23 mouse cellular contexts compared by ENCODE assay signal in the genomic region with DNA sequence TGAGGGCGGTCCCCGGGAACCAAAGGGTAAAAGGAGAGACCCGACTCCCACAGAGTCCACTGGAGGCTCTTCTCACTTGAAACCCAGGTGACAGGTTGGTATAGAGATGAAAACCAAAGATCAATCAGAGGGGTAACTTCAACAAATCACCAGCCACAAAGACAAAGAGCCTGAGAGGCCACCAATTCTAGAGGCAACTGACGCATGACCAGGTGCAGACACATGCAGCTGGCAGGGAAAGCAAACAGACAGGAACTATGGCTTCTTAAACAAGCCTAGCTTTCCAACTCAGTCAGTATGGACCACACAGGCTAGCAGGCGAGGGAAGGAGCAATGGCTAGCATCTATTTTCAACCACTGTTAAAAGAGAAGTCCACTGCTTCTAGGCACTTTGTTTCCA. TPM values are rescaled to one million over a fixed set of nuclear protein-coding genes. Genes with fewer than 3 reads are reported as not detected.
A peak's percentile ranks its signal among the peaks of the same experiment; 100 is the strongest.
DNase-seq lines count a peak whose midpoint lies in the region; ATAC-seq and TF ChIP-seq lines count a peak whose summit lies in the region.
"Had no signal": no experiment of that assay in that cellular context is flagged by ENCODE, and none has a peak within 500 bp of the region (broad histone marks: within the 10 kb centered on the region; RNA-seq: fewer than 3 reads in every experiment).

No protein-coding gene starts in this region.

- no peaks in the 10 kb centered on the region for H3K9me3 ChIP-seq in midbrain, embryonic 11.5 days (ENCODE audit: control insufficient read depth, low read length)
- no peaks in the 10 kb centered on the region for H3K9me3 ChIP-seq in midbrain, embryonic 14.5 days (ENCODE audit: control insufficient read depth, low read length)
- H3K9me3 ChIP-seq in limb, embryonic 10.5 days (replicated peaks) = peaks cover 3% of the 10 kb centered on the region; the same call in 1 of the 2 replicates
- H3K9me3 ChIP-seq in stomach, postnatal 0 days (ENCODE audit: control insufficient read depth, low read length) = no peaks in the 10 kb centered on the region
- H3K9me3 ChIP-seq: hindbrain, embryonic 12.5 days; hindbrain, embryonic 15.5 days had no signal

- DNase-seq in midbrain, embryonic 11.5 days (ENCODE audit: low spot score, missing footprints) = peak; percentile 79
- DNase-seq in midbrain, embryonic 14.5 days = no peak
- DNase-seq in A20 (ENCODE audit: low read depth, low spot score) = peak; percentile 81
- DNase-seq in thymus, postnatal 0 days (ENCODE audit: low spot score) = peak; percentile 76
- DNase-seq in thymus, postnatal 25 days = peak; percentile 17
- no peak for DNase-seq in limb, embryonic 10.5 days (ENCODE audit: low spot score)
- DNase-seq in stomach, postnatal 0 days (ENCODE audit: low spot score) = no peak
- DNase-seq: adrenal gland, adult 8-10 months; adrenal gland, postnatal 25 days; B cell, adult 2 months; cerebellum, adult 11-12 months; cerebellum, adult 9-10 months; cerebellum, postnatal 14 days; gastrocnemius, adult 2 months; gastrocnemius, postnatal 14 days; heart, adult 11 months had no signal

- H3K4me2 ChIP-seq in midbrain, embryonic 11.5 days = no peak overlapping the region
- H3K4me2 ChIP-seq in midbrain, embryonic 14.5 days (ENCODE audit: low read length) = no peak overlapping the region
- H3K4me2 ChIP-seq in stomach, postnatal 0 days (replicated peaks; ENCODE audit: low read depth) = no peak overlapping the region
- H3K4me2 ChIP-seq: heart, embryonic 11.5 days; hindbrain, embryonic 12.5 days; hindbrain, embryonic 15.5 days had no signal

- no peak for TF ChIP-seq CTCF in stomach, postnatal 0 days (IDR thresholded peaks at IDR 0.05; ENCODE audit: low read depth)

- H3K4me1 ChIP-seq in midbrain, embryonic 11.5 days (ENCODE audit: control insufficient read depth, insufficient read depth, low read length) = no peaks in the 10 kb centered on the region
- no peaks in the 10 kb centered on the region for H3K4me1 ChIP-seq in midbrain, embryonic 14.5 days (ENCODE audit: control insufficient read depth, insufficient read depth, low read length)
- 0 out of 2 replicates have a peak, but pooled peaks cover 4% of the 10 kb centered on the region for H3K4me1 ChIP-seq in limb, embryonic 10.5 days
- no peaks in the 10 kb centered on the region for H3K4me1 ChIP-seq in stomach, postnatal 0 days (replicated peaks; ENCODE audit: control insufficient read depth, insufficient read depth)
- H3K4me1 ChIP-seq: hindbrain, embryonic 12.5 days; hindbrain, embryonic 15.5 days had no signal

- H3K27ac ChIP-seq in midbrain, embryonic 11.5 days (ENCODE audit: low read depth, low read length) = no peak overlapping the region
- no peak overlapping the region for H3K27ac ChIP-seq in midbrain, embryonic 14.5 days (replicated peaks; ENCODE audit: low read depth, low read length)
- no peak overlapping the region; the same call in 1 of the 2 replicates for H3K27ac ChIP-seq in limb, embryonic 10.5 days
- H3K27ac ChIP-seq in stomach, postnatal 0 days (replicated peaks) = no peak overlapping the region
- H3K27ac ChIP-seq: gastrocnemius, adult 2 months; hindbrain, embryonic 12.5 days; hindbrain, embryonic 15.5 days had no signal

- no peak overlapping the region for H3K9ac ChIP-seq in midbrain, embryonic 11.5 days (ENCODE audit: low read length)
- no peak overlapping the region for H3K9ac ChIP-seq in midbrain, embryonic 14.5 days (replicated peaks; ENCODE audit: low read length)
- H3K9ac ChIP-seq in stomach, postnatal 0 days (ENCODE audit: low read length) = no peak overlapping the region
- H3K9ac ChIP-seq: hindbrain, embryonic 12.5 days; hindbrain, embryonic 15.5 days had no signal

- ATAC-seq in midbrain, embryonic 11.5 days (ENCODE audit: low FRiP score) = no peak
- ATAC-seq in midbrain, embryonic 14.5 days (ENCODE audit: low FRiP score, low TSS enrichment) = no peak
- ATAC-seq in erythroblast, adult 5-6 weeks (replicated peaks; ENCODE audit: low FRiP score, poor library complexity, severe bottlenecking) = no peak
- ATAC-seq in stomach, postnatal 0 days (ENCODE audit: low FRiP score, low TSS enrichment) = no peak
- ATAC-seq: activated CD4-positive, CD25-positive, alpha-beta regulatory T cell, adult 4 months; forebrain, embryonic 14.5 days had no signal

- H3K4me3 ChIP-seq in midbrain, embryonic 11.5 days (ENCODE audit: low read depth, low read length) = no peak overlapping the region
- H3K4me3 ChIP-seq in midbrain, embryonic 14.5 days (replicated peaks; ENCODE audit: low read depth, low read length) = no peak overlapping the region
- H3K4me3 ChIP-seq in limb, embryonic 10.5 days = no peak overlapping the region
- no peak overlapping the region for H3K4me3 ChIP-seq in stomach, postnatal 0 days (ENCODE audit: low read depth, low read length)
- H3K4me3 ChIP-seq: gastrocnemius, adult 2 months; hindbrain, embryonic 12.5 days; hindbrain, embryonic 15.5 days had no signal

- H3K27me3 ChIP-seq in midbrain, embryonic 11.5 days (ENCODE audit: control insufficient read depth, insufficient read depth, low read length) = no peaks in the 10 kb centered on the region
- H3K27me3 ChIP-seq in midbrain, embryonic 14.5 days (ENCODE audit: control insufficient read depth, insufficient read depth, low read length) = no peaks in the 10 kb centered on the region
- H3K27me3 ChIP-seq in limb, embryonic 10.5 days (ENCODE audit: low read depth, poor library complexity, severe bottlenecking) = no peaks in the 10 kb centered on the region
- H3K27me3 ChIP-seq in stomach, postnatal 0 days (ENCODE audit: control insufficient read depth, insufficient read depth, low read length) = no peaks in the 10 kb centered on the region
- H3K27me3 ChIP-seq: CH12.LX; hindbrain, embryonic 12.5 days; hindbrain, embryonic 15.5 days had no signal

- no peaks in the 10 kb centered on the region for H3K36me3 ChIP-seq in midbrain, embryonic 11.5 days (ENCODE audit: control insufficient read depth, insufficient read depth, low read length)
- H3K36me3 ChIP-seq in midbrain, embryonic 14.5 days (ENCODE audit: control insufficient read depth, insufficient read depth, low read length) = no peaks in the 10 kb centered on the region
- H3K36me3 ChIP-seq in limb, embryonic 10.5 days = no peaks in the 10 kb centered on the region
- H3K36me3 ChIP-seq in stomach, postnatal 0 days (ENCODE audit: control insufficient read depth, insufficient read depth, low read length) = no peaks in the 10 kb centered on the region
- H3K36me3 ChIP-seq: hindbrain, embryonic 12.5 days; hindbrain, embryonic 15.5 days had no signal

- no peak for TF ChIP-seq EP300 in stomach, postnatal 0 days (optimal IDR thresholded peaks at IDR 0.05)

- 83% methylated on average over 5 of the region's 5 CpGs for WGBS in midbrain, embryonic 11.5 days
- WGBS in midbrain, embryonic 14.5 days = 84% methylated on average over 5 of the region's 5 CpGs
- WGBS in limb, embryonic 10.5 days = 81% methylated on average over 5 of the region's 5 CpGs
- 64% methylated on average over 5 of the region's 5 CpGs for WGBS in stomach, postnatal 0 days

RNA-seq across cellular contexts. Expression of a gene that starts 10.8 kb away (rescaled TPM):
- polyA plus RNA-seq in midbrain, embryonic 11.5 days (2014; fragmentation: Nextera tagmentation; extraction: Ambion mirVana) = 13.5 and 16.3 TPM in 2 replicates
- 29.4 and 30.7 TPM in 2 replicates for polyA plus RNA-seq in midbrain, embryonic 14.5 days (2014; fragmentation: Nextera tagmentation; extraction: Ambion mirVana)
- polyA plus RNA-seq in thymus, postnatal 0 days (2015; fragmentation: Nextera tagmentation; extraction: Ambion mirVana) = 5.5 and 8.1 TPM in 2 replicates
- polyA plus RNA-seq in limb, embryonic 10.5 days (2016; fragmentation: Nextera tagmentation; extraction: Ambion mirVana) = 14.5 and 19.6 TPM in 2 replicates
- 6.3 and 6.9 TPM in 2 replicates for total RNA-seq in erythroblast, adult 5-6 weeks (2015; ENCODE audit: low replicate concordance)
- total RNA-seq in erythroblast, adult 5-6 weeks (2017; ENCODE audit: low replicate concordance) = 7.4 and 10.6 TPM in 2 replicates
- 4.0 and 5.1 TPM in 2 replicates for polyA plus RNA-seq in stomach, postnatal 0 days (2015; fragmentation: Nextera tagmentation; extraction: Ambion mirVana)

Comparison
In these comparisons a context has a peak if more than half of its experiments do, and no peak if none do; other contexts are left out.
1. DNase-seq: peak in midbrain, embryonic 11.5 days (single experiment), A20 (single experiment), thymus, postnatal 0 days (single experiment) and thymus, postnatal 25 days (single experiment); none in midbrain, embryonic 14.5 days (single experiment), limb, embryonic 10.5 days (single experiment) and stomach, postnatal 0 days (single experiment).